Mouse (Mus musculus) adrenal gland, postnatal 4 days (tissue): ENCODE measurements at regions not wholly inside any gene's neighbourhood (a gene's known extent, or its start where the extent isn't known, plus 50 kb on each side); places are given as distances from the start of the nearest gene placed in this dataset.

Experiments used
- DNase-seq, 2 experiments: peaks; one replicate each; pipeline ENCODE4 v3.0.0; 2021 to 2022; ENCODE audit warnings: low spot score in 2 of 2, mixed read lengths in 2 of 2

DNA sequence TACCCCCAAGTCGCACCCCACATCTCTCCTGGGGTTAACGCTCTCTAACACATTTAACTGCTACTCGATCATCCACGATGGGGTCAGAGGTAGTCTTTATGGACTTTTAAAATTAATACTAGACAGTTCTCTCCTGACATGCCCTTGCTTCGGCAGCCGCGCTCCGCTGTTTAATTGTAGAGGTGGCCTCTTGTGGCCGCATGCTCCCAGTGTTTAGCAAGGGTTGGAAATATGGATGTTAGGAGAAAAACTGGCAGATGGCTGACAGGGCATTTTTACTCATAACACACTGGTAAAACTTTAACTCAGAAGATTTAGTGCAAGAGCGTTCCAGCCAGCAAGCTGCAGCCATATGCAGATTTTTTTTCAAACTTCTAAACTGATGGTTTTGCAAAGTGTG is 242.7 kb downstream of the Tshz3 start:
- no peak for DNase-seq

DNA sequence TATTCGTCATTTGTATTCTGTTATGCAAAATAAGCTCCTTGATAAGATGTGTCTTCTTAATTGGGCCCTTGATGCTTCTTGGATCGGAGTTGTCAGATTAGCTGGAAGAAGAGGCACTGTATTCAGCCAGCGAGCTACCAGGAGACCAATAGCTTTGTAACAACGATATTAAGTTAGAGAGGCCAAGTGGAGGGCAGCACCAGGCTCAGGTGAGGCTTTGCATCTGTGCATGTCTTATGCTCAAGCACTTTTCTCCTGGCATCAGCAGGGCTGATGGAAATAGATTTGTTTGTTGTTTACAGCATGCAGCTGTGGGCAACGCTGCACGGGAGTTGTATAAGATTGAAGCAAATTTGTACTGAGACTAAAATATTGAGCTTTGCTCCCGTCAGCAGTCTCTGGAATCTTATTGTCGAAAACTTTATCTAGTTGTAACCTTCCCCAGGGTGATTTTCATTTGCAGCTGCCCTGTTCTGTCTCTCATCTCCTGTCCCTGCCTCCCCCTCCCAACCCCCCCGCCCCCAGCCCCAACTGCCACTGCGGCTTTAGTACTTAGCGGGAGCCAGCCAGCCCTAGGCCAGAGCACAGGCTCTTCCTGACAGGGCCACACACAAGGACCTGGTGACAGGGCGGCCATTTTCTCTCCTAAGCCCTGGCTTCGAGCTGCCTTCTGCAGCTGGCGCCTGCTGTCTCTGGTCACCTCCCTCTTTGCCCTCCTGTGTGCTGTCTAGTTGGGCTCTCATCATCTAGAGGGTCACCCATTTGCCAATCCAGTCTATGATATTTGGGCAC is 247.3 kb downstream of the Tshz3 start:
- DNase-seq, result no peak

DNA sequence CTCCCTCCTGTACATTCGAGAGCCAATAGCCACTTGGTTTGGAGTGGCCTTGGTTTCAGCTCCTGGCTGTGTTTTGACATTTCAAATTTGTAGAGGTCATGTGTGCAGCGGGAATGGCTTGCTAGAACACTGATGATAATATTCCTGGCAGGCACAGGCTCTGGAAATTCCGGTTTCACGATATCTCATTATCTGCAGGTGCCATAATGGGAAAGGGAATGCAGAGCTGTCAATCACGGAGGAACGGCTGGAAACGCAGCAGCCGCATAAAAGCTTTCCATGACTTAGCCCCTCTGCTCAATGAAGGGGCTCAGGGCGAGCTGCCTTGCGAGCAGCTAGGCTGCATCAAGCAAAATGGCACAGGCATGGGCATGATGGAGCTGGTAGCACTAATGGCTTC is 251.6 kb downstream of the Tshz3 start:
- no peak for DNase-seq

DNA sequence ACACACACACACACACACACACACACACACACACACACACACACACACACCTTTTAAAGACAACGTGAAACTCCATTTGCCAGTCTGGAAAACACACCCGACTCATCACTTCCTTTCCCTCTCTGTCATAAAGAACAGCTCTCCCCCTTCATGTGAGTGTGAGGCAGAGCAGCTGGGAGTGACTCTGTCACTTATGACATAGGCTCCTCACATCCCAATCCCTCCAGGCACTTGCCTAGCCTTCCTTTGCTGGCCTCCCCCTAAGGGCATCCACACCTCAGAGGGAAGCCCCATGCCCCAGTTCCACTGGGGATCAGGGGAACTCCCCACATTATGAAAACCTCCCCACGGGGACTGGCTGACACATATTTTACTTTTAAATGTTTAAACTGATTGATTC is 257.5 kb downstream of the Tshz3 start:
- DNase-seq, result no peak

DNA sequence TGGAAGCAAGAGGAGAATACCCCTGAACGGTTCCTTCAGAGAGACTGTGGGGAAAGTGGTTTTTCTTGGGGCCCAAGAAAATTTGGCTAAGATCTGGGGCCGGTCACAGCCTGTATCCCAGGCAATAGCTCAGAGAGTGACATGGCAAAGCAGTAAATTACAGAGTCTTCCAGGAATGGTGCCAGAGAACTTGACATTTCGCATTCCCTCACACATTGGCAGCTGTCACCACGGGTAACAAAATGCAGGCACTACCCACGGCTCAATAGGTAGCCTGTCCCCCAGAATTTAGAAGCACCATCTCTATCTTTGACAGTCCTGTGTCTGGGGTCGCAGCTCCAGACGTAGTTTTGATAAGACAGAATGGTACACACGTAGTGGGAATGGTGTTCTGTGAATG is 260.3 kb downstream of the Tshz3 start:
- DNase-seq, result no peak

DNA sequence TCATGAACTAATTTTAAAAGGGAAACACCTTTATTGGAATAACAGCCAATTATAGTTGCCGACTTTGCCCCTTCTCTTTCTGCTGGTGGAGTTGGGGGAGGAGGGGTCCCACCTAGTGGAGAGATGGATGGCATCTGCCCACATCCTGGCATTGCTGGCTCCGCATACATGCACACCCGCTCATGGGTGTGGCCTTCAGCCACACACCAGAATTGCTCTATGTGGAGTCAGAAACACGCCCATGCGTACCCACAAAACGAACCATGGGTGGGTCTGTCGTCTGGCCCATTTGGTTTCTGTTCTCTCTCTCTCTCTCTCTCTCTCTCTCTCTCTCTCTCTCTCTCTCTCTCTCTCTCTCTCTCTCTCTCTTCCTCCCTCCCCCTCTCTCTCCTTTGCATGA is 273.9 kb downstream of the Tshz3 start:
- no peak for DNase-seq

DNA sequence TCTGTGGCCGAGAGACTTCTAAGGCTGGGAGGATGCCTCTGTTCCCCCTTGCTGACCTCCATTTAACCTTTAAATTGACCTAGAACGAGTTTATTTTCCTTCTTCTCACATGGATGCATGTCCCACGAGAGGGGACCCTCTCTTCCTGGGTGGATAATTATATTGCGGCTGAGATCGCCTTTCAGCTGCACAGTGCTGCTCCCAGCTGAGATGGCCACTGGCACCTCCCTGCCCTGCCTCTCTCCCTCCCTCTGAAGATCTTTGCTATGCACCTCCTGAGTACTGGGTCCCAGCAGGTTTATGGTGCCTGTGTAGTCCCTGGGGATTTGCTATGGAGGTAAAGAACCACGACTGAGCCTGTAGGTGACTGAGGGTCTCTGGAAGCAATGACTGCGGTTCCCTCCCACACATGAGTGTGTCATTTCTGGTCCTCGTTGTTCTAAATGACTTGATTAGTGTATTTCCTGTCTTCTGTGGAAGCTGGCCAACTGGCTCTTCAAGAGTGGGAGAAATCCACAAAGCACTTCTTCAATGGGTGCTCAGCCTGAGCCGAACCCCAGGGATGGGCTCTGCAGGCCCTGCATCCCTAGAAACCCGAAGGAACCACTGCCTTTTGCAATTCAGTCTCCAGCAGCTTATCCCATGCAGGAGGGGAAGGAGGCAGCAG is 275.9 kb downstream of the Tshz3 start:
- no peak for DNase-seq

DNA sequence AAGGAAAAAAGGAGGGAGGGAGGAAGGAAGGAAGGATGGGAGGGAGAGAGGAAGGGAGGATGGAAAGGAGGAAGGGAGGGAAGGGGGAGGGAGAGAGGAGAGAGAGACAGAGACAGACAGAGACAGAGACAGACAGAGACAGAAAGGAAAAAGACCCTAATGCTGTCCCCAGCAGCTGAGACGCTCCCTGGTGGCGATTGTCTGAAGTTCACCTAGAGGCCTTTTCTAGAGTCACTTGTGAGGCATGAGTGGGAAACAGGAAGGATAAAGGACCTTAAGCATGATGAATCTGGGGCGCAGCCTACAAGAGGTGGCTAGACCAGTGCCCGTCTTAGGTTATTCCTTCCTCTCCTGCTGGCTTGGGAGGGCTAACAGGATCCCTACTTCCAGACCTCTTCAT is 276.7 kb downstream of the Tshz3 start:
- no peak for DNase-seq

DNA sequence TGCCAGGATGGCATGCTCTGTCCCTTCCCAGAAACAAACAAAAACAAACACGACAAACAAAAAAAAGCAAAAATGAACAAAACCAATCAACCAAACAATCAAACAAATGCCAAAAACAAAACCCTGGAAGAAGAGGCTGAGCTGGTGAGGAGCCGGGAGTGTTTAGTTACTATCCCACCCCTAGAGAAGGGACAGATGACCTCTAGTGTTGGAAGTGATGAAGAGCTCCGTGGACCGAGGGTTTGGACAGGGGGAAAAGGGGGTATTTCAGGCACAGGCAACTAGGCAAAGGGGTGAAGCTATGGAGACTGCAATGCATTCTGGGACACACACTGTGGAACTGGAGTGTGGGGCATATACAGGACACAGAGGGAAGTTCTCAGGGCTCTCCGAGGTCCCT is 277.6 kb downstream of the Tshz3 start:
- DNase-seq, result no peak

DNA sequence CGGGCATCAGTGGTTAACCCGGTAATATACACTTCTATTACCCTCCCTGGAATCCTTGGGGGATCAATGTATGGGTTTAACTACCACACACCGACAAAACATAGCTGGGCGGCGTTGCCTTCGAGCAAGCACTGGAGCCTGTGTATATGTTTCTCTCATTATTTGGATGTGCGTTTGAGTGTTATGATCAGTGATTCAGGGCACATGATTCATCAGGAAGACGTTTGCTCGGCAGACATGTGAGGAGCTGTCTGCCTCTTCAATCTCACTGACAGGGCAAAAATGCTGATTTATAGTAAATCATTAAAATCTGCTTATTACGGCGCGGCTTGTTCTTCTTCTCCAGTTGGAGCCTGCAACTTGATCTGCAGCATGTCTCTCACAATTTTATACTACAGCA is 279.9 kb downstream of the Tshz3 start:
- DNase-seq, result no peak

DNA sequence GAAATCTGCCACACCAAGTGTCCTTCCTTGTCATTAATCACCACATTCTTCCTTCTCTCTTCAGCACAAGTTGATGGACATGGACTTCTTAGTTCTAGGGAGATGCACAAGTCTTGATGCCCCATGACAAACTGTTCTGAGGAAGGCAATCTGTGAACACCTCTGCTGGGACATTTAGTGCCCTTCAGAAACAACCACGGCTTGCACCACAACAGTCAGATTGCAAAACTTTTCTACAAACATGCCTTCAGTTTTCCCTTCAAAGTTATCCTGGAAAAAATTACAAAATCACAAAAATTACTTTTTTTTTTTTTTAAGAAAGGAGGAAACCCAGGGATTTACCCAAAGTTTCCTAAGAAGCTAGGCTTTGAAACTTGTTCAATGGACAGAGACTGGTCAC is 291.5 kb downstream of the Tshz3 start:
- no peak for DNase-seq

DNA sequence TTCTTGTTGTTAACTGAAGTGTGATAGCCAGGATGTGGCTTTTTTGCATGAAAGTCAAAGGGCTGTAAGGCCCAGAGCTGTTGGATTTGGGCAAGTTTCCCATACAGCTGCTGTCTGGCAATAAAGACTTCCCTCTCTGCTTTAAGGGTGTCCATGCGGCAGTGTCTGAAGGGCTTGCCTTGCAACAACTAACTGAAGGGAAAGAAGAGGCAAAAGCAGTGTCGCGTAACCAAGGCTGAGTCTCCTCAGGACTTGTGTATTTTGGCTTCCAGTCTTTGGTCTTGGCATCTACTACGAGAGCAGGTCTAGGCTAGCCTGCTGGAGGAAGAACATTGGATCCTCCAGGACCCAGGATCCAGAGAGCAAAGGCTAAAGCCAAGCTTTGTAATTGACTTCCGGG is 306.7 kb downstream of the Tshz3 start:
- DNase-seq, result no peak

DNA sequence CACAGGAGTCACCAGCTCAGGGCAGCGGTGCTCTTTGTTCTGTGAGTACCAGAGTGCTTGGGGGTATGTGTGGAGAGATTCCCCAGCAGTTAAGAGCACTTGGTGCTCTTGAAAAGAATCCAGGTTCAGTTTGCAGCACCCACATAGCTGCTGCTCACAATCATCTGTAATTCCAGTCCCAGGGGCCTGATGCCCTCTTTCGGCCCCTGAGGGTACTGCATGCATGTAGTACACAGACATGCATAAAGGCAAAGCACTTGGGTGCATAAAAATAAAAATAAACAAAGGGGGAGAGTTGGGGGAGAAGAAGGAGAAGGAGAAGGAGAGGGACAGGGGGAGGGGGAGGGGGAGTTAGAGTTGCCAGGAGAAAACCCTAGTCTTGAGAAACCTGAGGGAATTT is 307.8 kb downstream of the Tshz3 start:
- no peak for DNase-seq

DNA sequence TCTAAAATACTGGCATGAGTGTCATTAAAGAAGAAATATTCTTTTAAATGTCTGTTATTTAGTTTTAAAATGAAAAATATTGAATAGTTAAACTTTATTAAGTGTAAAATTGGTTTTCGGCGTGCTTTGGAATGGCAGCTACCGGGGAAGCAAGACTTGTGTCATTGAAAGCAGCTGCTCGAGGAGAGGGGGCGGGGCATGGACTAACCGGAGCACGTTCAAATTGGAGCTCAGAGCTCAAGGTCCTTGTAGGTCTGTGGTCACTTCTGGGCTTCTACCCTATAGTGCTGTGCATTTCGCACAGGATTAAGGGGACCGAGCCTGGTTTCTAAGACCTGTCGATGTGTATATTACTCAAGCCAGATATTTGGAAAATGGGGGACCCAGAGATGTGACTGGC is 309.0 kb downstream of the Tshz3 start:
- DNase-seq, result no peak

DNA sequence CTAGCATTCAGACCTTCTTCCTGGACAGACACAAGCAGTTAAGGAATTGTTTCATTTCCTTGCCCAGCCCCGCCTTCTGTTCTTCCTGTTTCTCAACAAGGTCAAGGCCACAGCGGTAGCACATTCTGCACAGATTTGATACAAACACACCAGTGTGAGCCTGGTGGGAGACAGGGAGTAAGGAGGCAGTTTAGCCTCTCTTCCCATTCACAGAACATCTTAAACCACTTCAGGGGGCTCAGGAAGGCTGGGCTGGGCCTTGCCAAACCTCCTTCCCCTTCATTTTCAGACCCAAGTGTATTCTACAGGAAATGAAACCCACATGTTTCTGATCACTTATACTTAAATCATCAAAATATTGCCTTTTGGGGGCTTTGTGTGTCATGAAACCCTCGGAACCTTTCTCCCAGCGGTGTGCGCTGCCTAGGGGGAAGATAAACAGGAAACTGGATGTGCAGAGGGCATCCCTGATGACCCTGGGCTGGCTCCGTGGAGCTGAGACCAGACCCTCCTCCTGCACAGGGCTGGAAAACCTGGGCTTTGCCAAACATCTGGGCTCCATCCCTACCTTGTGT is 313.3 kb downstream of the Tshz3 start:
- peak in 1 of 2 experiments; percentile 7 for DNase-seq

DNA sequence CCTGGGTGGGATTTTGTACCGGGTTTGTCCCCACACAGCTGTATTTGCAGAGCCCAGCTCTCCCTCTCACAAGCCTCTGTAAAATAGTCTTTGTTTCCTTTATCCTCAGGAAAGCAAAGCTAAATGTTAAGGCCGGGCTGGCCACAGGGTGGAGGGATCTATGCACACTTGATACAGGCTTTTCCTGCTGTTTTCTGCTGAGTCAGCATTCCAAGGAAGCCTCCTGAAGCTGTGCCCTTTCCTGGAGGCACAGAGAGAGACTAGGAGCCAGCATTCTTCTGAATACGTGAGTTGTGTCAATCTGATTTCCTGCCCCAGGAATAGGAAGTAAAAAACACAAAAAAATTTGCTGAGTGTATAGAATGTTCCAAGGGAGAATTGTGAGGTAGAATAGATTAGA is 322.2 kb downstream of the Tshz3 start:
- no peak for DNase-seq

DNA sequence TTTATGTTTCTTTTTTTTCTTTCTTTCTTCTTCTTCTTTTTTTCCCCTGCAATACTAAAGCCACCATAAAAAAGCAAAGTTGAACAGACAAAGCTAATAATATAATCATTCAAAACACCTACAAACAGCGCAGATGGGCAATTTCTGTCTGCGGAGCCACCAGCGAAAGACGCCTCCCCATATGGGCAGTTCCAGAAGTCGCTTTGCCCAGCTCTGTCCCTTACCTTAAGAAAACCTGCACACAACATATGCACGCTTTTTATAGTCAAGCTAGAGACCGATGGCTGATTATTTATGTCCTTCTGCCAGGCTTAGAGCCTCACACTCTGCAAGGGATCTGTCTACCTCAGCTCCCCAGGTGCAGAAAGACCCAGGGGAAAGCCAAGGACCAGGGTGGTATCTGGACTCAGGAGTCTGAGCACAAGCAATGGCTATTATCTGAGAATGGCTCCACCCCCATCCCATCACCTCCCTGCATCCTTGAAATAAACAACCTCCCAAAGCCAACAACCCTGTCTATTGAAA is 326.6 kb downstream of the Tshz3 start:
- DNase-seq, result no peak

DNA sequence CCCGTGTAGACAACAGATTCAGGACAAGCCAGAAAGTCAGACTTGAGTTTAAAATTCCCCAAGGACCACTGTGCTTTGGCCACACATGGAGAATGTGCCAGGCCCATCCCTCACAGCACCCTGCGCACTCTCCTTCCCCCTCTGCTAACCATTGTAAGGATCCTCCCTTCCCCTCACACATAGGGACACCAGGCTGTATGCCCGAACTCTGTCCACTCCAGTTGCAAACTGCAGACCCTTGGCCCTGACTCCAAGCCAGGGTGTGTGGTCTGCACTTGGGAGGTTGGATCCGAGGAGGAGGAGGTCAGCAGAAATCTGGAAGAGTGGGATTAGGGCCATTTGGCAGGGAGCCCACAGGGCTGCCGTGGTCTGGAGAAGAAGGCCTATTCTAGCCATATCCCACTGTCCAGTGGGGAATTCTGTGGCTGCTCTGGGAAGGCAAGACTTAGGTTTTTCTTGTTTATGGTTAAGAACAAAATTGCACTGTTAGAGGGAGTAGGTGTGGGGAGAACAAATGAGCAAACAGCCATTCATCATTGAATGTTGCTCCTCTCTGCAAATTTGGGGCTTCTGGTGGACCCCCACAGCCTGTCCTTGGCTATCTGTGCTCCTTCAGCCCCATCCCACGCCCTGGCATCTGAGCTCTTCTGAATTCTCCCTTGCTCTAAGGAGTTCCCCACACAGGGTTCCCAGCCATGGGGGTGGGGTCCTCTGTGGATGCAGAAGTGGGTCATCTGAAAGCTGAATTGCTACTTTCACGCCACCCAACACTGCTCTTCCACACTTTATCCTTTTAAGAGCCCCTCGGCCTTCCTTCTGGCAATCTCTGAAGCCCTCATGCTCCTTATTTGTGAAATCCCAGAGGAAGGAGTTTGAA is 366.9 kb downstream of the Tshz3 start:
- DNase-seq, result no peak

DNA sequence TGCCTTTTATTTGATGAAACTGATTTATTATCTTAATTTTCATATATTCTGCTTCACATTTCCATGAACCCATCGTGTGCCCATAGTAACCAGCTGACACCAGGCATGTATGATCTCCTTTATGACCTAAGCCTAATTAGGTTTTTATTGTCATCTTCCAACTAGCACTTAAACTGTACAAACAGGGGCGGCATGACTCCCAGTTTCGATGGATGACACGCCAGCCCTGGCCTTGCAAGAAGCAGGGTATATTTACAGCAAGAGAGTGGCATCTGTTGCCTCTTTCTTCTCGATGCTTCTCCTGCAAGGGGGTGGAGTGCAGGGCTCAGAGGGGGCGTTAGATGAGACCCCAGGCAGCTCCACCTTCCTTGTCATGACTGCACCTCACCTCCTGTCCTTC is 379.8 kb downstream of the Tshz3 start:
- DNase-seq, result no peak

DNA sequence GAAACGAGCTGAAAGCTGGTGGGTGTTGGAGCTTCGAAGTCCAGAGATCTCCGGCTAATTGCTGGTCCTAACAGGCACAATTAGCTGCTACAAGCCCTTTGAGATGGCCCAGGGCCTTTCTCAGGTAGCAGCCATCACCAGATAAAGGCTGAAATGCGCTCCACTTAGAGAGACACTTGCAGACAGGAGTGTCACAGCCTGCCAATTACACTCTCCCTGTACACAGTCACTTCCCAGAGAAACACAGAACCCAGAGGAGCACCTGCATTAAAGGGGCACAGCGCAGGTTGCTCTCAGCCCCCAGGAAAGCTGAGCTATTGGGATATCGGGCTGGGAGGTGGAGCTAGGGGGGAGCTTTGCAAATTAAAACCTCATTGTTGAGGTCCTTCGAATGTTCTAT is 380.2 kb downstream of the Tshz3 start:
- DNase-seq, result no peak

DNA sequence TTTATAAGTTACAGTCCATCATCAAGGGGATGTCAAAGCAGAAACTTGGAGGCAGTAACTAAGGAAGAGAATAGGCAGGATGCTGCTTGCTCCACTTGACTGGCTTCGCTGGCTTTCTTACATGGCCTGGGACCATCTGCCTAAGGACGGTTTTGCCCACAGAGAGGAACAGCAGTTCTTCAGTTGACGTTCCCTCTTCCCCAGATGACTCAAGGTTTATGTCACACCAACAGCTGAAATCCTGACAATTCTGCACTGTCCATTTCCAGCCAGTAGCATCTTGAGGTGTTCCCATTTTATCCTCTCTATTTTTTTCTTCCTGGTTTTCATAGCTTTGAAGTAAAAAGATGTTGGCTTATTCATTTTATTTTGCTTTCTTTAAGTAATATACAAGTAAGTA is 391.8 kb downstream of the Tshz3 start:
- no peak for DNase-seq

DNA sequence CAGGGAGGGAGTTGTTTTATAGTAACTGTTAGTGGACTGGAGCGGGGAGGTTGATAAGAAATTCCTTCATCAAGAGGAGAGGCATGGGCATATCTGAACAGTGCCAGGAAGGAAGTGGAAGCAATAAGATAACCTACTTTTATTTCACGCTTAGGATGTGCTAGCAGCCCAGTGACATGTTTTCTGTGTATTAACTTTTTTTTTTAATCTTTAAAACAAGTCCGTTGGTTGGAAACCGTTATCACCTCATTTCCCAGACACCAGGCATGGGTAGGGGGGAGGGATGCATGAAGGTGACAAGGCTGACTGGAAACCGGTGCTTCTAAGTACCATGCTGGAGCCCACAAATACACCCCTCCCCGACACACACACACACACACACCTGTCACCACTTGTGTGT is 394.7 kb downstream of the Tshz3 start:
- DNase-seq, result no peak
